ENCODE assay signal across 34 mouse cellular contexts in genomic region chr12:11389141-11389540, GRCm38 (mm10). TPM values are rescaled to one million over a fixed set of nuclear protein-coding genes. Genes with fewer than 3 reads are reported as not detected.
DNase-seq lines count a peak whose midpoint lies in the region; ATAC-seq lines count a peak whose summit lies in the region.
"Had no signal": no experiment of that assay in that cellular context is flagged by ENCODE, and none has a peak within 500 bp of the region (broad histone marks: within the 10 kb centered on the region; RNA-seq: fewer than 3 reads in every experiment).

No protein-coding gene starts in this region.

- no peaks in the 10 kb centered on the region for H3K27me3 ChIP-seq in limb, embryonic 15.5 days
- no peaks in the 10 kb centered on the region for H3K27me3 ChIP-seq in limb, embryonic 10.5 days (ENCODE audit: low read depth, poor library complexity, severe bottlenecking)
- H3K27me3 ChIP-seq: CH12.LX; hindbrain, embryonic 15.5 days; limb, embryonic 12.5 days; lung, embryonic 15.5 days had no signal

- no peak overlapping the region for H3K27ac ChIP-seq in limb, embryonic 15.5 days
- H3K27ac ChIP-seq in limb, embryonic 10.5 days = no peak overlapping the region
- H3K27ac ChIP-seq: hindbrain, embryonic 10.5 days; hindbrain, embryonic 15.5 days; limb, embryonic 12.5 days; lung, embryonic 15.5 days had no signal

- no peak overlapping the region for H3K4me3 ChIP-seq in limb, embryonic 15.5 days
- no peak overlapping the region for H3K4me3 ChIP-seq in limb, embryonic 10.5 days
- H3K4me3 ChIP-seq: erythroblast, embryonic 14.5 days; hindbrain, embryonic 10.5 days; hindbrain, embryonic 15.5 days; limb, embryonic 12.5 days; lung, embryonic 15.5 days had no signal

- DNase-seq in limb, embryonic 10.5 days (ENCODE audit: low spot score) = no peak
- DNase-seq in Muller cell, postnatal 12 days (ENCODE audit: inconsistent ontology term) = peak; percentile 60
- DNase-seq in ZHBTc4 (ENCODE audit: low read depth, low spot score) = peak; percentile 18
- peak; percentile 67 for DNase-seq in urinary bladder, postnatal 14 days (ENCODE audit: low spot score)
- no peak for DNase-seq in spleen, adult 12 weeks (ENCODE audit: low spot score)
- no peak for DNase-seq in thymus, postnatal 14 days
- DNase-seq: adrenal gland, adult 2 months; cerebellum, adult 8-10 months; embryo, embryonic 11 days; gastrocnemius, postnatal 10 days; heart, postnatal 14 days; kidney, adult 8-10 months; kidney, postnatal 14 days; lung, postnatal 36 days; right cerebral cortex, adult 18-20 months; thymus, postnatal 4 days had no signal

- no peaks in the 10 kb centered on the region for H3K9me3 ChIP-seq in limb, embryonic 15.5 days
- no peaks in the 10 kb centered on the region for H3K9me3 ChIP-seq in limb, embryonic 10.5 days (replicated peaks)
- H3K9me3 ChIP-seq: G1E; hindbrain, embryonic 10.5 days; hindbrain, embryonic 15.5 days; limb, embryonic 12.5 days; lung, embryonic 15.5 days had no signal

- ATAC-seq in limb, embryonic 15.5 days (ENCODE audit: insufficient number of reproducible peaks, low FRiP score, low TSS enrichment, low read depth) = 0 out of 2 replicates have a peak, but pooled peaks have one; percentile 9
- ATAC-seq in frontal cortex, adult (ENCODE audit: low TSS enrichment) = no peak
- ATAC-seq: activated CD4-positive, CD25-positive, alpha-beta regulatory T cell, adult 4 months; forebrain, embryonic 16.5 days; inflammation-experienced regulatory T-cells, adult 6 months; midbrain, embryonic 16.5 days had no signal

- 77% methylated on average over 7 of the region's 7 CpGs for WGBS in limb, embryonic 15.5 days
- 87% methylated on average over 7 of the region's 7 CpGs for WGBS in limb, embryonic 10.5 days

- no peak overlapping the region for H3K4me2 ChIP-seq in limb, embryonic 15.5 days
- H3K4me2 ChIP-seq: hindbrain, embryonic 15.5 days; limb, embryonic 12.5 days; liver, embryonic 11.5 days; lung, embryonic 15.5 days; midbrain, embryonic 11.5 days had no signal

- H3K4me1 ChIP-seq in limb, embryonic 15.5 days = peaks cover 9% of the 10 kb centered on the region
- H3K4me1 ChIP-seq in limb, embryonic 10.5 days = no peaks in the 10 kb centered on the region
- H3K4me1 ChIP-seq: hindbrain, embryonic 15.5 days had no signal

- no peaks in the 10 kb centered on the region for H3K36me3 ChIP-seq in limb, embryonic 15.5 days
- no peaks in the 10 kb centered on the region for H3K36me3 ChIP-seq in limb, embryonic 10.5 days
- H3K36me3 ChIP-seq: G1E; hindbrain, embryonic 10.5 days; hindbrain, embryonic 15.5 days; limb, embryonic 12.5 days; lung, embryonic 15.5 days had no signal

- H3K9ac ChIP-seq in limb, embryonic 15.5 days = no peak overlapping the region
- H3K9ac ChIP-seq: hindbrain, embryonic 15.5 days; limb, embryonic 12.5 days; lung, embryonic 15.5 days had no signal

RNA-seq across cellular contexts. Expression of gene Vsnl1, which starts 47.3 kb away (rescaled TPM):
- polyA plus RNA-seq in limb, embryonic 15.5 days (2015; fragmentation: Nextera tagmentation; extraction: Ambion mirVana) = 1.3 and 1.4 TPM in 2 replicates
- polyA plus RNA-seq in limb, embryonic 10.5 days (2016; fragmentation: Nextera tagmentation; extraction: Ambion mirVana) = 0.45 and 0.78 TPM in 2 replicates
- polyA plus RNA-seq: activated CD4-positive, CD25-positive, alpha-beta regulatory T cell, adult 4 months; C2C12; erythroblast, embryonic 14.5 days; G1E; inflammation-experienced regulatory T-cells, adult 6 months; liver, embryonic 16.5 days; spleen, adult 2 months had no signal

Comparison
In these comparisons a context has a peak if more than half of its experiments do, and no peak if none do; other contexts are left out.
1. DNase-seq: peak in Muller cell, postnatal 12 days (single experiment), ZHBTc4 (single experiment) and urinary bladder, postnatal 14 days (single experiment); none in limb, embryonic 10.5 days (single experiment), spleen, adult 12 weeks (single experiment) and thymus, postnatal 14 days (single experiment).